7 mouse cellular contexts compared by ENCODE assay signal in genomic region chr19:45005957-45006712, GRCm38 (mm10). TPM values are rescaled to one million over a fixed set of nuclear protein-coding genes. Genes with fewer than 3 reads are reported as not detected.
DNase-seq lines count a peak whose midpoint lies in the region; ATAC-seq and TF ChIP-seq lines count a peak whose summit lies in the region.

Gene Mrpl43 (minus strand): TSS chr19:45006442.

- ATAC-seq in intestine, postnatal 0 days: peak; percentile 87
- ATAC-seq in midbrain, embryonic 12.5 days (ENCODE audit: low FRiP score, low read depth): peak; percentile 93

- peak within 1 kb of the TSS; percentile 93 for H3K4me2 ChIP-seq in intestine, postnatal 0 days (replicated peaks; ENCODE audit: low read depth)
- peak within 1 kb of the TSS; percentile 88 for H3K4me2 ChIP-seq in midbrain, embryonic 12.5 days (replicated peaks)

- peak; percentile 98 for DNase-seq in adrenal gland, adult 2 months
- peak; percentile 85 for DNase-seq in embryo, embryonic 11.5 days (ENCODE audit: low read depth, low spot score)
- peak; percentile 98 for DNase-seq in gastrocnemius, postnatal 4 days (ENCODE audit: low spot score in 2 of 2)
- DNase-seq in left cerebral cortex, postnatal 4 days: peak; percentile 96

- no peaks in the 10 kb centered on the region; the same call in 1 of the 2 replicates for H3K4me1 ChIP-seq in intestine, postnatal 0 days (replicated peaks; ENCODE audit: control insufficient read depth, insufficient read depth, low read length)
- peaks cover 22% of the 10 kb centered on the region for H3K4me1 ChIP-seq in midbrain, embryonic 12.5 days
- H3K4me1 ChIP-seq in small intestine, adult 2 months (ENCODE audit: control insufficient read depth, insufficient read depth, insufficient read length, low read length): peaks cover 21% of the 10 kb centered on the region; the same call in 1 of the 2 replicates

- H3K27me3 ChIP-seq in intestine, postnatal 0 days (replicated peaks; ENCODE audit: control insufficient read depth, insufficient read depth, low read length): no peaks in the 10 kb centered on the region
- no peaks in the 10 kb centered on the region for H3K27me3 ChIP-seq in midbrain, embryonic 12.5 days
- no peaks in the 10 kb centered on the region for H3K27me3 ChIP-seq in small intestine, adult 2 months (ENCODE audit: control insufficient read depth, insufficient read depth, low read length)

- H3K4me3 ChIP-seq in intestine, postnatal 0 days (ENCODE audit: low read depth, low read length): peak within 1 kb of the TSS; percentile 86
- H3K4me3 ChIP-seq in midbrain, embryonic 12.5 days: peak within 1 kb of the TSS; percentile 97
- peak within 1 kb of the TSS; percentile 88 for H3K4me3 ChIP-seq in small intestine, adult 2 months (ENCODE audit: low read depth, low read length)

- H3K9ac ChIP-seq in intestine, postnatal 0 days (ENCODE audit: low read depth, low read length): peak within 1 kb of the TSS; percentile 74
- H3K9ac ChIP-seq in midbrain, embryonic 12.5 days (replicated peaks): peak within 1 kb of the TSS; percentile 84

- H3K36me3 ChIP-seq in intestine, postnatal 0 days (ENCODE audit: control insufficient read depth, insufficient read depth): peaks cover 54% of the 10 kb centered on the region
- H3K36me3 ChIP-seq in midbrain, embryonic 12.5 days: peaks cover 57% of the 10 kb centered on the region
- peaks cover 42% of the 10 kb centered on the region for H3K36me3 ChIP-seq in small intestine, adult 2 months (ENCODE audit: control insufficient read depth, insufficient read depth, low read length)

- under 1% methylated on average over 82 of the region's 82 CpGs for WGBS in intestine, postnatal 0 days
- under 1% methylated on average over 82 of the region's 82 CpGs for WGBS in midbrain, embryonic 12.5 days
- WGBS in small intestine, adult 2 months: under 1% methylated on average over 82 of the region's 82 CpGs

- peak; percentile 53; the same call in 1 of the 2 replicates for TF ChIP-seq POLR2A in small intestine, adult 2 months (IDR thresholded peaks at IDR 0.05; ENCODE audit: low read depth, low read length)

- intact Hi-C loops in left cerebral cortex, postnatal 4 days (cut with DNase I): no loop called here

- H3K27ac ChIP-seq in intestine, postnatal 0 days (ENCODE audit: low read depth, low read length): peak within 1 kb of the TSS; percentile 54
- peak within 1 kb of the TSS; percentile 77 for H3K27ac ChIP-seq in midbrain, embryonic 12.5 days (replicated peaks)
- H3K27ac ChIP-seq in small intestine, adult 2 months (ENCODE audit: insufficient read depth, low read depth, low read length): peak within 1 kb of the TSS; percentile 87

- no peaks in the 10 kb centered on the region for H3K9me3 ChIP-seq in intestine, postnatal 0 days (ENCODE audit: control insufficient read depth)
- no peaks in the 10 kb centered on the region for H3K9me3 ChIP-seq in midbrain, embryonic 12.5 days

- TF ChIP-seq CTCF in intestine, postnatal 0 days (IDR thresholded peaks at IDR 0.05; ENCODE audit: low read depth): no peak
- no peak for TF ChIP-seq CTCF in small intestine, adult 2 months (IDR thresholded peaks at IDR 0.05; ENCODE audit: extremely low read depth, insufficient read length, insufficient replicate concordance, low read depth, low read length)

RNA-seq across cellular contexts. Expression of gene Mrpl43, which starts in this region (rescaled TPM):
- total RNA-seq in adrenal gland, adult 2 months (2021): 10 to 100 TPM; 45.2 to 55.1 TPM
- polyA plus RNA-seq in adrenal gland, adult 2 months (2012; rRNA removed): 196 and 208 TPM in 2 replicates
- 10 to 100 TPM; 34.8 to 37.5 TPM for total RNA-seq in gastrocnemius, postnatal 4 days (2021)
- 80.1 and 83.0 TPM in 2 replicates for polyA plus RNA-seq in intestine, postnatal 0 days (2015; fragmentation: Nextera tagmentation; extraction: Ambion mirVana)
- 10 to 100 TPM; 41.3 to 41.6 TPM for total RNA-seq in left cerebral cortex, postnatal 4 days (2021)
- 70.3 and 78.7 TPM in 2 replicates for polyA plus RNA-seq in midbrain, embryonic 12.5 days (2016; fragmentation: Nextera tagmentation; extraction: Ambion mirVana)
- 71.9 and 126 TPM in 2 replicates for polyA plus RNA-seq in small intestine, adult 2 months (2012; rRNA removed)

Comparison
In these comparisons a context has a peak if more than half of its experiments do, and no peak if none do; other contexts are left out.
1. Peak in every context shown above with its lines: DNase-seq, ATAC-seq, H3K4me3 ChIP-seq and H3K27ac ChIP-seq.